Mouse (Mus musculus): ENCODE data around the gene Banf1. TPM values are rescaled to one million over a fixed set of nuclear protein-coding genes. Genes with fewer than 3 reads are reported as not detected.

Banf1 gene
- 85.8 TPM for polyA plus RNA-seq (2014; fragmentation: Illumina TruSeq; extraction: RNeasy Lipid Tissue Mini Kit (QIAGEN cat#74804); ENCODE audit: low read depth, low replicate concordance)

GRCm38 (mm10) chr19:5367053-5367359, at the start of gene Banf1:
Gene Banf1 (minus strand): TSS chr19:5367168.

GRCm38 (mm10) chr19:5402293-5402692, 35.3 kb upstream of the Banf1 start, which contains the start of gene Tsga10ip:
Gene Tsga10ip (minus strand): TSS chr19:5402526.

GRCm38 (mm10) chr19:5388588-5389242, 21.7 kb upstream of the Banf1 start, which contains the start of gene Sart1:
Gene Sart1 (minus strand): TSS chr19:5388703.

DNA sequence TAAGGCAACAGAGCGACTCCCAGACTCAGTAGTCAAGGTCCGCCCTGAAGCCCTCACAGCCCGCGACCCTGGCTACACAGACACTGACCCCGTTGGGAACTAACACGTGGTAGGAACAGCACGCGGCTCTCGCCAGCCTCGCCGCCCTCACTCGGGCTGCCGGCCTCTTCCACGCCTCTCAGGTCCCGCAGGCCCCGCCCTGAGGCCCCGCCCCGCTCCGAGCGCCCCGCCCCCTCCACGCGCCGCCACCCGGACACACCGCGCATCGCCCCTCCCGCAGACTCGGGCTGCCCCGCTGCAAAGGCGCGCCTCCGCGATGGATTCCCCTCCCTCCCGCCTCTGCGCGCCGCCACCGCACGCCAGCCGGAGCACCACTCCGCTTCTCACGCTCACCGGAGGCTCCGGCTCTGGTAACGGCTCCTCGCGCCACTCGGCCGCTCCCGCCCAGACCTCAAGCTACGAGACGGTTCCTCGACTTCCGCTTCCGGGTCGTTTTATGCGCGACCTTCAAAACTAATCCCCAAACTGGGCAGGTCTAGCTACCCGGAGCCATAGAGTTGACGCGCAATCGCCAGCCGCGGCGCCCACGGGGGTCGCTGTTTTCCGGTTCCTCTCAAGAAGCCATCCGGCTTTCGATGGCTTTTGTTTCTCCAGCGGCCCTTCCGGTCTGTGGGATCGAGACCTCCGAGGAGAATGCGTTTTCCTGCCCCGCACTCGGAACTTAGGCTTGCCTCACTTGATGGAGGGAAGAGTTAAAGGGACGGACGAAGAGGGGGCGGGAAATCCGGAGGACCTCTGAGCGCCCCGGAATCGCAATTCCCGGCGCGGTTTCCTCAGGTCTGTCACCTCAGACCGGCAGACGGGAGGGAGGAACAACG, 554 bp downstream of the Banf1 start, which contains the start of gene Eif1ad:
TSS of gene Eif1ad (plus strand) at position 567 of the 878 bp plus-strand sequence.

DNA sequence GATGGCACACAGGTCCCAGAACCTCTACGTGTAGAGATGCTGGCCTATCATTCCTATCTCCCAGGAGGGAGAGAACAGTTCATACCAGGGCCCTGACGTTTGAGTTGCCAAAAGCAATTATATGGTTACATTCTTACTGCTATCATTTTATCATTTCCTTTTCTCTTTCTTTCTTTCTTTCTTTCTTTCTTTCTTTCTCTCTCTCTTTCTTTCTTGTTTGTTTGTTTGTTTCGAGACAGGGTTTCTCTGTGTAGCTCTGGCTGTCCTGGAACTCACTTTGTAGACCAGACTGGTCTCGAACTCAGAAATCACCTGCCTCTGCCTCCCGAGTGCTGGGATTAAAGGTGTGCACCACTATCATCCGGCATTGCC, 17.5 kb downstream of the Banf1 start, which contains the start of gene Cst6:
TSS of gene Cst6 (minus strand) at position 73 of the 372 bp plus-strand sequence.

GRCm38 (mm10) chr19:5335441-5335840, 31.5 kb downstream of the Banf1 start, which contains the start of gene Catsper1:
Gene Catsper1 (plus strand): TSS chr19:5335741.

Other genes with a start within 250 kb of the Banf1 start
- 29.1 TPM for gene Klc2, start 248.6 kb downstream of the Banf1 start, polyA plus RNA-seq (2014; fragmentation: Illumina TruSeq; extraction: RNeasy Lipid Tissue Mini Kit (QIAGEN cat#74804); ENCODE audit: low read depth, low replicate concordance)
- gene Pacs1, start 94.0 kb downstream of the Banf1 start, polyA plus RNA-seq (2014; fragmentation: Illumina TruSeq; extraction: RNeasy Lipid Tissue Mini Kit (QIAGEN cat#74804); ENCODE audit: low read depth, low replicate concordance) = 21.5 TPM
- gene Sf3b2, start 71.7 kb downstream of the Banf1 start, polyA plus RNA-seq (2014; fragmentation: Illumina TruSeq; extraction: RNeasy Lipid Tissue Mini Kit (QIAGEN cat#74804); ENCODE audit: low read depth, low replicate concordance) = 105 TPM
- 0.60 TPM for gene Gal3st3, start 68.8 kb downstream of the Banf1 start, polyA plus RNA-seq (2014; fragmentation: Illumina TruSeq; extraction: RNeasy Lipid Tissue Mini Kit (QIAGEN cat#74804); ENCODE audit: low read depth, low replicate concordance)
- gene Catsper1, start 31.4 kb downstream of the Banf1 start, polyA plus RNA-seq (2014; fragmentation: Illumina TruSeq; extraction: RNeasy Lipid Tissue Mini Kit (QIAGEN cat#74804); ENCODE audit: low read depth, low replicate concordance) = 2.0 TPM
- 11.8 TPM for gene Cst6, start 17.6 kb downstream of the Banf1 start, polyA plus RNA-seq (2014; fragmentation: Illumina TruSeq; extraction: RNeasy Lipid Tissue Mini Kit (QIAGEN cat#74804); ENCODE audit: low read depth, low replicate concordance)
- gene Eif1ad, start 427 bp downstream of the Banf1 start, polyA plus RNA-seq (2014; fragmentation: Illumina TruSeq; extraction: RNeasy Lipid Tissue Mini Kit (QIAGEN cat#74804); ENCODE audit: low read depth, low replicate concordance) = 22.2 TPM
- gene Sart1, start 21.5 kb upstream of the Banf1 start, polyA plus RNA-seq (2014; fragmentation: Illumina TruSeq; extraction: RNeasy Lipid Tissue Mini Kit (QIAGEN cat#74804); ENCODE audit: low read depth, low replicate concordance) = 49.0 TPM
- gene Tsga10ip, start 35.4 kb upstream of the Banf1 start, polyA plus RNA-seq (2014; fragmentation: Illumina TruSeq; extraction: RNeasy Lipid Tissue Mini Kit (QIAGEN cat#74804); ENCODE audit: low read depth, low replicate concordance) = 4.2 TPM
- 252 TPM for gene Drap1, start 57.8 kb upstream of the Banf1 start, polyA plus RNA-seq (2014; fragmentation: Illumina TruSeq; extraction: RNeasy Lipid Tissue Mini Kit (QIAGEN cat#74804); ENCODE audit: low read depth, low replicate concordance)
- 45.5 TPM for gene AI837181, start 58.0 kb upstream of the Banf1 start, polyA plus RNA-seq (2014; fragmentation: Illumina TruSeq; extraction: RNeasy Lipid Tissue Mini Kit (QIAGEN cat#74804); ENCODE audit: low read depth, low replicate concordance)
- 0.51 TPM for gene Fosl1, start 80.4 kb upstream of the Banf1 start, polyA plus RNA-seq (2014; fragmentation: Illumina TruSeq; extraction: RNeasy Lipid Tissue Mini Kit (QIAGEN cat#74804); ENCODE audit: low read depth, low replicate concordance)
- 7.1 TPM for gene Ccdc85b, start 90.7 kb upstream of the Banf1 start, polyA plus RNA-seq (2014; fragmentation: Illumina TruSeq; extraction: RNeasy Lipid Tissue Mini Kit (QIAGEN cat#74804); ENCODE audit: low read depth, low replicate concordance)
- 53.3 TPM for gene Fibp, start 93.4 kb upstream of the Banf1 start, polyA plus RNA-seq (2014; fragmentation: Illumina TruSeq; extraction: RNeasy Lipid Tissue Mini Kit (QIAGEN cat#74804); ENCODE audit: low read depth, low replicate concordance)
- 1.5 TPM for gene Ctsw, start 101.3 kb upstream of the Banf1 start, polyA plus RNA-seq (2014; fragmentation: Illumina TruSeq; extraction: RNeasy Lipid Tissue Mini Kit (QIAGEN cat#74804); ENCODE audit: low read depth, low replicate concordance)
- gene Efemp2, start 106.8 kb upstream of the Banf1 start, polyA plus RNA-seq (2014; fragmentation: Illumina TruSeq; extraction: RNeasy Lipid Tissue Mini Kit (QIAGEN cat#74804); ENCODE audit: low read depth, low replicate concordance) = 41.4 TPM
- gene Mus81, start 121.2 kb upstream of the Banf1 start, polyA plus RNA-seq (2014; fragmentation: Illumina TruSeq; extraction: RNeasy Lipid Tissue Mini Kit (QIAGEN cat#74804); ENCODE audit: low read depth, low replicate concordance) = 45.1 TPM
- gene Cfl1, start 123.3 kb upstream of the Banf1 start, polyA plus RNA-seq (2014; fragmentation: Illumina TruSeq; extraction: RNeasy Lipid Tissue Mini Kit (QIAGEN cat#74804); ENCODE audit: low read depth, low replicate concordance) = 533 TPM
- 6.2 TPM for gene 1700020D05Rik, start 136.6 kb upstream of the Banf1 start, polyA plus RNA-seq (2014; fragmentation: Illumina TruSeq; extraction: RNeasy Lipid Tissue Mini Kit (QIAGEN cat#74804); ENCODE audit: low read depth, low replicate concordance)
- gene Snx32, start 143.4 kb upstream of the Banf1 start, polyA plus RNA-seq (2014; fragmentation: Illumina TruSeq; extraction: RNeasy Lipid Tissue Mini Kit (QIAGEN cat#74804); ENCODE audit: low read depth, low replicate concordance) = 18.9 TPM
- gene Ovol1, start 193.5 kb upstream of the Banf1 start, polyA plus RNA-seq (2014; fragmentation: Illumina TruSeq; extraction: RNeasy Lipid Tissue Mini Kit (QIAGEN cat#74804); ENCODE audit: low read depth, low replicate concordance) = 2.1 TPM
- gene Ap5b1, start 200.9 kb upstream of the Banf1 start, polyA plus RNA-seq (2014; fragmentation: Illumina TruSeq; extraction: RNeasy Lipid Tissue Mini Kit (QIAGEN cat#74804); ENCODE audit: low read depth, low replicate concordance) = 5.9 TPM
- gene Rnaseh2c, start 234.7 kb upstream of the Banf1 start, polyA plus RNA-seq (2014; fragmentation: Illumina TruSeq; extraction: RNeasy Lipid Tissue Mini Kit (QIAGEN cat#74804); ENCODE audit: low read depth, low replicate concordance) = 47.8 TPM
- gene Kat5, start 243.1 kb upstream of the Banf1 start, polyA plus RNA-seq (2014; fragmentation: Illumina TruSeq; extraction: RNeasy Lipid Tissue Mini Kit (QIAGEN cat#74804); ENCODE audit: low read depth, low replicate concordance) = 43.1 TPM

All from adipose tissue, adult 10 weeks (tissue).